Mouse (Mus musculus) stomach, postnatal 0 days (tissue): ENCODE data around the gene Elovl6.

Source experiments
- CTCF ChIP-seq: IDR thresholded peaks from 2 replicates; pipeline ENCODE4 v1.5.1; 2016; ENCODE audit warnings: antibody characterized with exemption, low read depth, mild to moderate bottlenecking, moderate library complexity
- EP300 ChIP-seq: optimal IDR thresholded peaks from 2 replicates; pipeline ENCODE3; 2016; ENCODE audit warnings: antibody characterized with exemption

DNA sequence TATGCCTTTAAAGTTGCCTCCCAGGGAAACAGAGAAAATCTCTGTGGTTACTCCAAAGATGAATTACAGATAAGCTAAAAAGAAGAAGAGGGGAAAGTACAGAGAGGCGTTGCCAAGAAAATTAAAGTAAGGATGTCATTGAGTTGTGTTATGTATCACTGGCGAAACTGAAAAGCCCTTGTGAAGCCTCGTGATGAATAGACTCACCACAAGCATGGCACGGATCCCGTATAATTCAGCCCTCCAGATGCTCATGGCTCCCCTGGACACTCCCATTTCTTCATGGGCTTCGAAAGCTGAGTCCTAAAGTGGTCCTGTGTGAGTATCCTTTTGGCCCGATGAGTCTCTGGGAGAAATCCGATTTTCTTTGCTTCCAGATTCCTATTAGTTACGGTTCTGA is 125.1 kb downstream of the Elovl6 start:
- TF ChIP-seq CTCF (no peak), EP300 (no peak)
